Mouse (Mus musculus): Measurements from ENCODE around the gene Col6a4.

The Col6a4 gene

GRCm38 (mm10) chr9:106073956-106074355 is 22.6 kb downstream of the Col6a4 start:
- DNase-seq (ENCODE audit: low read depth, low spot score) = no peak

- peak; percentile 19 for DNase-seq (ENCODE audit: low read depth, low spot score)
Observed at GRCm38 (mm10) chr9:106071651-106072050, 24.9 kb downstream of the Col6a4 start.

GRCm38 (mm10) chr9:106053446-106053845 is 43.1 kb downstream of the Col6a4 start:
- no peak for DNase-seq (ENCODE audit: low read depth, low spot score)

- no peak for DNase-seq (ENCODE audit: low read depth, low spot score)
Observed at GRCm38 (mm10) chr9:106043921-106044503, 52.6 kb downstream of the Col6a4 start.

GRCm38 (mm10) chr9:106039915-106040659 is 56.5 kb downstream of the Col6a4 start:
- peak; percentile 68 for DNase-seq (ENCODE audit: low read depth, low spot score)

GRCm38 (mm10) chr9:106039276-106039675 is 57.3 kb downstream of the Col6a4 start:
- DNase-seq (ENCODE audit: low read depth, low spot score) = no peak

GRCm38 (mm10) chr9:106038865-106039264 is 57.7 kb downstream of the Col6a4 start:
- peak; percentile 74 for DNase-seq (ENCODE audit: low read depth, low spot score)

- DNase-seq (ENCODE audit: low read depth, low spot score) = no peak
Observed at GRCm38 (mm10) chr9:106015666-106016065, 80.9 kb downstream of the Col6a4 start.

GRCm38 (mm10) chr9:106013139-106013538 is 83.4 kb downstream of the Col6a4 start:
- no peak for DNase-seq (ENCODE audit: low read depth, low spot score)

GRCm38 (mm10) chr9:105997955-105998354 is 98.6 kb downstream of the Col6a4 start:
- no peak for DNase-seq (ENCODE audit: low read depth, low spot score)

- no peak for DNase-seq (ENCODE audit: low read depth, low spot score)
Observed at GRCm38 (mm10) chr9:105992425-105992824, 104.2 kb downstream of the Col6a4 start.

- no peak for DNase-seq (ENCODE audit: low read depth, low spot score)
Observed at GRCm38 (mm10) chr9:105990099-105990498, 106.5 kb downstream of the Col6a4 start.

- DNase-seq (ENCODE audit: low read depth, low spot score) = no peak
Observed at GRCm38 (mm10) chr9:105989468-105989867, 107.1 kb downstream of the Col6a4 start.

GRCm38 (mm10) chr9:105988096-105988495 is 108.5 kb downstream of the Col6a4 start:
- DNase-seq (ENCODE audit: low read depth, low spot score) = peak; percentile 43

- DNase-seq (ENCODE audit: low read depth, low spot score) = no peak
Observed at GRCm38 (mm10) chr9:105984931-105985519, 111.6 kb downstream of the Col6a4 start.

- no peak for DNase-seq (ENCODE audit: low read depth, low spot score)
Observed at GRCm38 (mm10) chr9:105978479-105978878, 118.1 kb downstream of the Col6a4 start.

GRCm38 (mm10) chr9:105976871-105977270 is 119.7 kb downstream of the Col6a4 start:
- peak; percentile 57 for DNase-seq (ENCODE audit: low read depth, low spot score)

GRCm38 (mm10) chr9:105976314-105976713 is 120.3 kb downstream of the Col6a4 start:
- no peak for DNase-seq (ENCODE audit: low read depth, low spot score)

GRCm38 (mm10) chr9:105973736-105974135 is 122.8 kb downstream of the Col6a4 start:
- DNase-seq (ENCODE audit: low read depth, low spot score) = no peak

- peak; percentile 75 for DNase-seq (ENCODE audit: low read depth, low spot score)
Observed at GRCm38 (mm10) chr9:105972031-105972430, 124.6 kb downstream of the Col6a4 start.

GRCm38 (mm10) chr9:105971351-105971894 is 125.2 kb downstream of the Col6a4 start:
- peak; percentile 82 for DNase-seq (ENCODE audit: low read depth, low spot score)

GRCm38 (mm10) chr9:105970901-105971300 is 125.7 kb downstream of the Col6a4 start:
- no peak for DNase-seq (ENCODE audit: low read depth, low spot score)

- peak; percentile 63 for DNase-seq (ENCODE audit: low read depth, low spot score)
Observed at GRCm38 (mm10) chr9:105967976-105968375, 128.6 kb downstream of the Col6a4 start.
